Mouse (Mus musculus) forebrain, embryonic 15.5 days (tissue): ENCODE measurements around the gene Kcnmb3. TPM values are rescaled to one million over a fixed set of nuclear protein-coding genes. Genes with fewer than 3 reads are reported as not detected.

Experiments used
- ATAC-seq: fragments of 200-750 bp; cut with Nextera tagmentation; replicated peaks from 2 replicates; pipeline ENCODE4 v1.8.0; 2017; ENCODE audit warnings: mild to moderate bottlenecking, moderate TSS enrichment, moderate library complexity
- H3K27ac ChIP-seq: fragments of 300-500 bp; sonication (generic); replicated peaks from 2 replicates; pipeline ENCODE4 v1.5.1; 2015; ENCODE audit warnings: mild to moderate bottlenecking, inconsistent platforms
- H3K27me3 ChIP-seq: fragments of 300-500 bp; sonication (generic); 2 replicates; pipeline ENCODE4 v1.6.1; 2015; ENCODE audit warnings: inconsistent platforms
- H3K36me3 ChIP-seq: fragments of 300-500 bp; sonication (generic); 2 replicates; pipeline ENCODE4 v1.6.1; 2015; ENCODE audit warnings: mild to moderate bottlenecking, inconsistent platforms
- H3K4me1 ChIP-seq: fragments of 300-500 bp; sonication (generic); 2 replicates; pipeline ENCODE4 v1.6.1; 2015; ENCODE audit warnings: inconsistent platforms
- H3K4me2 ChIP-seq: fragments of 300-500 bp; sonication (generic); replicated peaks from 2 replicates; pipeline ENCODE4 v1.6.1; 2015; ENCODE audit warnings: mild to moderate bottlenecking, inconsistent platforms
- H3K4me3 ChIP-seq: fragments of 300-500 bp; sonication (generic); 2 replicates; pipeline ENCODE4 v1.5.1; 2015; ENCODE audit warnings: mild to moderate bottlenecking, inconsistent platforms
- H3K9ac ChIP-seq: fragments of 300-500 bp; sonication (generic); replicated peaks from 2 replicates; pipeline ENCODE4 v1.6.1; 2015; ENCODE audit warnings: mild to moderate bottlenecking, inconsistent platforms
- H3K9me3 ChIP-seq: fragments of 300-500 bp; sonication (generic); 2 replicates; pipeline ENCODE4 v1.6.1; 2016; ENCODE audit warnings: inconsistent platforms
- WGBS: fragments of 180-500 bp; shearing (Covaris S2); methylation state at CpG from one replicate; pipeline ENCODE4 v1.1.7; 2015; ENCODE audit warnings: mixed read lengths; 5-methylcytosine and 5-hydroxymethylcytosine counted together
- polyA plus RNA-seq: library from polyadenylated mRNA; unstranded; fragments of >200 nt; fragmentation: Nextera tagmentation; extraction: Ambion mirVana; gene quantifications from 2 replicates; pipeline ENCODE4 v1.2.1, GENCODE M21; 2015

Kcnmb3 gene
- polyA plus RNA-seq = 0.14 and 0.25 TPM in 2 replicates

GRCm38 (mm10) chr3:32492097-32493090 lies at the start of gene Kcnmb3:
Gene Kcnmb3 (minus strand): TSS chr3:32492231.
- Histone ChIP-seq H3K9ac (no peak within 1 kb of the TSS), H3K4me2 (no peak within 1 kb of the TSS), H3K27ac (no peak within 1 kb of the TSS), H3K27me3 (no peaks in the 10 kb centered on the region), H3K4me1 (0 out of 2 replicates have a peak, but pooled peaks cover 2% of the 10 kb centered on the region), H3K36me3 (no peaks in the 10 kb centered on the region), H3K4me3 (no peak within 1 kb of the TSS), H3K9me3 (no peaks in the 10 kb centered on the region)
- no peak for ATAC-seq
- 86% methylated on average over 11 of the region's 11 CpGs for WGBS

GRCm38 (mm10) chr3:32538091-32538490 lies 46.1 kb upstream of the Kcnmb3 start:
- 96% methylated on average over 5 of the region's 5 CpGs for WGBS

GRCm38 (mm10) chr3:32537556-32537955 lies 45.5 kb upstream of the Kcnmb3 start:
- peaks cover 35% of the 10 kb centered on the region for H3K36me3 ChIP-seq

More at GRCm38 (mm10) chr3:32538091-32538490, 46.1 kb upstream of the Kcnmb3 start:
- no peaks in the 10 kb centered on the region for H3K27me3 ChIP-seq
- H3K9me3 ChIP-seq = no peaks in the 10 kb centered on the region
- H3K9ac ChIP-seq = no peak overlapping the region
- no peak overlapping the region for H3K4me2 ChIP-seq
- no peaks in the 10 kb centered on the region for H3K4me1 ChIP-seq
- H3K27ac ChIP-seq = no peak overlapping the region
- ATAC-seq = no peak
- H3K4me3 ChIP-seq = no peak overlapping the region
- peaks cover 39% of the 10 kb centered on the region for H3K36me3 ChIP-seq

GRCm38 (mm10) chr3:32535692-32536091 lies 43.7 kb upstream of the Kcnmb3 start:
- ATAC-seq = no peak
- Histone ChIP-seq H3K4me2 (no peak overlapping the region), H3K4me3 (no peak overlapping the region), H3K9me3 (no peaks in the 10 kb centered on the region), H3K27me3 (no peaks in the 10 kb centered on the region), H3K36me3 (peaks cover 39% of the 10 kb centered on the region), H3K27ac (no peak overlapping the region), H3K9ac (no peak overlapping the region), H3K4me1 (no peaks in the 10 kb centered on the region)
- WGBS = 81% methylated on average over 1 of the region's 1 CpGs

More at GRCm38 (mm10) chr3:32537556-32537955, 45.5 kb upstream of the Kcnmb3 start:
- no peaks in the 10 kb centered on the region for H3K27me3 ChIP-seq
- H3K9ac ChIP-seq = no peak overlapping the region
- WGBS = 43% methylated on average over 1 of the region's 1 CpGs
- ATAC-seq = no peak
- no peaks in the 10 kb centered on the region for H3K4me1 ChIP-seq
- H3K27ac ChIP-seq = no peak overlapping the region
- no peak overlapping the region for H3K4me3 ChIP-seq
- H3K4me2 ChIP-seq = no peak overlapping the region
- no peaks in the 10 kb centered on the region for H3K9me3 ChIP-seq

GRCm38 (mm10) chr3:32530041-32530440 lies 38.0 kb upstream of the Kcnmb3 start:
- ATAC-seq = no peak
- H3K9ac ChIP-seq = peak overlapping the region; percentile 70
- no peak overlapping the region; the same call in 1 of the 2 replicates for H3K27ac ChIP-seq
- H3K27me3 ChIP-seq = no peaks in the 10 kb centered on the region
- peak overlapping the region; percentile 60 for H3K4me3 ChIP-seq
- H3K4me1 ChIP-seq = peaks cover 9% of the 10 kb centered on the region
- peak overlapping the region; percentile 63 for H3K4me2 ChIP-seq
- 14% methylated on average over 5 of the region's 5 CpGs for WGBS
- peaks cover 20% of the 10 kb centered on the region for H3K36me3 ChIP-seq
- no peaks in the 10 kb centered on the region for H3K9me3 ChIP-seq

- ATAC-seq = peak; percentile 100
- no peaks in the 10 kb centered on the region for H3K27me3 ChIP-seq
- under 1% methylated on average over 47 of the region's 47 CpGs for WGBS
- peak within 1 kb of the TSS; percentile 44 for H3K27ac ChIP-seq
- H3K4me3 ChIP-seq = peak within 1 kb of the TSS; percentile 60
- H3K9me3 ChIP-seq = no peaks in the 10 kb centered on the region
- peak within 1 kb of the TSS; percentile 70 for H3K9ac ChIP-seq
- H3K36me3 ChIP-seq = peaks cover 14% of the 10 kb centered on the region; the same call in 1 of the 2 replicates
- peaks cover 9% of the 10 kb centered on the region for H3K4me1 ChIP-seq
- H3K4me2 ChIP-seq = peak within 1 kb of the TSS; percentile 63
Measured at GRCm38 (mm10) chr3:32529303-32529898, 37.4 kb upstream of the Kcnmb3 start, which contains the start of gene Mfn1. Gene Mfn1 (plus strand): TSS chr3:32529465.

GRCm38 (mm10) chr3:32527181-32527580 lies 35.1 kb upstream of the Kcnmb3 start:
- no peak overlapping the region for H3K4me2 ChIP-seq
- H3K4me3 ChIP-seq = no peak overlapping the region
- WGBS = 91% methylated on average over 4 of the region's 4 CpGs
- no peaks in the 10 kb centered on the region for H3K27me3 ChIP-seq
- H3K27ac ChIP-seq = no peak overlapping the region
- H3K9ac ChIP-seq = no peak overlapping the region
- no peaks in the 10 kb centered on the region for H3K9me3 ChIP-seq
- peaks cover 9% of the 10 kb centered on the region for H3K4me1 ChIP-seq
- H3K36me3 ChIP-seq = peaks cover 31% of the 10 kb centered on the region
- no peak for ATAC-seq

GRCm38 (mm10) chr3:32513528-32513927 lies 21.5 kb upstream of the Kcnmb3 start:
- no peak for ATAC-seq
- H3K27ac ChIP-seq = no peak overlapping the region
- no peak overlapping the region for H3K4me2 ChIP-seq
- H3K9ac ChIP-seq = no peak overlapping the region
- H3K36me3 ChIP-seq = peaks cover 26% of the 10 kb centered on the region
- no peak overlapping the region for H3K4me3 ChIP-seq
- H3K27me3 ChIP-seq = no peaks in the 10 kb centered on the region
- H3K9me3 ChIP-seq = no peaks in the 10 kb centered on the region
- H3K4me1 ChIP-seq = peaks cover 29% of the 10 kb centered on the region

- Histone ChIP-seq H3K27me3 (no peaks in the 10 kb centered on the region), H3K9ac (no peak overlapping the region), H3K27ac (no peak overlapping the region), H3K9me3 (no peaks in the 10 kb centered on the region), H3K36me3 (peaks cover 20% of the 10 kb centered on the region), H3K4me2 (no peak overlapping the region), H3K4me1 (peaks cover 29% of the 10 kb centered on the region), H3K4me3 (no peak overlapping the region)
- WGBS = 92% methylated on average over 7 of the region's 7 CpGs
- ATAC-seq = no peak
Measured at GRCm38 (mm10) chr3:32512686-32513284, 20.8 kb upstream of the Kcnmb3 start.

- 3% methylated on average over 13 of the region's 13 CpGs for WGBS
- peak overlapping the region; percentile 91 for H3K4me3 ChIP-seq
- H3K27me3 ChIP-seq = no peaks in the 10 kb centered on the region
- H3K27ac ChIP-seq = no peak overlapping the region; the same call in 1 of the 2 replicates
- H3K4me1 ChIP-seq = peaks cover 29% of the 10 kb centered on the region
- peaks cover 14% of the 10 kb centered on the region for H3K36me3 ChIP-seq
- peak overlapping the region; percentile 96 for H3K9ac ChIP-seq
- no peak for ATAC-seq
- H3K4me2 ChIP-seq = peak overlapping the region; percentile 68
- H3K9me3 ChIP-seq = no peaks in the 10 kb centered on the region
Measured at GRCm38 (mm10) chr3:32511191-32511550, 19.1 kb upstream of the Kcnmb3 start.

- ATAC-seq = peak; percentile 90
- under 1% methylated on average over 57 of the region's 69 CpGs for WGBS
- peak overlapping the region; percentile 76 for H3K27ac ChIP-seq
- H3K9ac ChIP-seq = peak overlapping the region; percentile 96
- peak overlapping the region; percentile 68 for H3K4me2 ChIP-seq
- peak overlapping the region; percentile 91 for H3K4me3 ChIP-seq
- no peaks in the 10 kb centered on the region for H3K9me3 ChIP-seq
- no peaks in the 10 kb centered on the region for H3K27me3 ChIP-seq
- H3K4me1 ChIP-seq = peaks cover 29% of the 10 kb centered on the region
- H3K36me3 ChIP-seq = peaks cover 9% of the 10 kb centered on the region
Measured at GRCm38 (mm10) chr3:32510375-32511190, 18.6 kb upstream of the Kcnmb3 start.
